9 mouse cellular contexts compared by ENCODE assay signal in genomic region chr4:63402056-63402455, GRCm38 (mm10). TPM values are rescaled to one million over a fixed set of nuclear protein-coding genes. Genes with fewer than 3 reads are reported as not detected.
DNase-seq lines count a peak whose midpoint lies in the region; ATAC-seq and TF ChIP-seq lines count a peak whose summit lies in the region.
"Had no signal": no experiment of that assay in that cellular context is flagged by ENCODE, and none has a peak within 500 bp of the region (broad histone marks: within the 10 kb centered on the region; RNA-seq: fewer than 3 reads in every experiment).

No protein-coding gene starts in this region.

- peak overlapping the region; percentile 82; the same call in 1 of the 2 replicates for H3K27ac ChIP-seq in embryonic facial prominence, embryonic 15.5 days (replicated peaks)
- H3K27ac ChIP-seq in intestine, postnatal 0 days (ENCODE audit: low read depth, low read length) = peak overlapping the region; percentile 80; the same call in 1 of the 2 replicates
- H3K27ac ChIP-seq in neural tube, embryonic 12.5 days = no peak overlapping the region
- no peak overlapping the region for H3K27ac ChIP-seq in cerebellum, adult 2 months (ENCODE audit: insufficient read depth, low read length)

- no peaks in the 10 kb centered on the region for H3K27me3 ChIP-seq in embryonic facial prominence, embryonic 15.5 days
- H3K27me3 ChIP-seq in intestine, postnatal 0 days (replicated peaks; ENCODE audit: control insufficient read depth, insufficient read depth, low read length) = no peaks in the 10 kb centered on the region
- H3K27me3 ChIP-seq in neural tube, embryonic 12.5 days (replicated peaks) = no peaks in the 10 kb centered on the region
- 0 out of 2 replicates have a peak, but pooled peaks cover 1% of the 10 kb centered on the region for H3K27me3 ChIP-seq in cerebellum, adult 2 months (ENCODE audit: control insufficient read depth, insufficient read depth, low read length)

- peak overlapping the region; percentile 76 for H3K4me3 ChIP-seq in lung, adult 2 months (replicated peaks; ENCODE audit: extremely low read depth, low read depth, low read length)
- no peak overlapping the region for H3K4me3 ChIP-seq in embryonic facial prominence, embryonic 15.5 days (replicated peaks)
- H3K4me3 ChIP-seq in intestine, postnatal 0 days (ENCODE audit: low read depth, low read length) = no peak overlapping the region
- no peak overlapping the region for H3K4me3 ChIP-seq in neural tube, embryonic 12.5 days
- H3K4me3 ChIP-seq in cerebellum, adult 2 months (replicated peaks; ENCODE audit: insufficient read depth, low read depth, low read length) = no peak overlapping the region

- WGBS in lung, adult 2 months = 62% methylated on average over 10 of the region's 10 CpGs
- 87% methylated on average over 10 of the region's 10 CpGs for WGBS in embryonic facial prominence, embryonic 15.5 days
- WGBS in intestine, postnatal 0 days = 80% methylated on average over 9 of the region's 10 CpGs
- WGBS in neural tube, embryonic 12.5 days = 97% methylated on average over 10 of the region's 10 CpGs
- 84% methylated on average over 10 of the region's 10 CpGs for WGBS in cerebellum, adult 2 months

- H3K9me3 ChIP-seq in embryonic facial prominence, embryonic 15.5 days (replicated peaks) = no peaks in the 10 kb centered on the region
- no peaks in the 10 kb centered on the region for H3K9me3 ChIP-seq in intestine, postnatal 0 days (ENCODE audit: control insufficient read depth)
- H3K9me3 ChIP-seq in neural tube, embryonic 12.5 days = no peaks in the 10 kb centered on the region

- peaks cover 20% of the 10 kb centered on the region for H3K4me1 ChIP-seq in lung, adult 2 months (ENCODE audit: control insufficient read depth, insufficient read depth, low read length)
- peaks cover 77% of the 10 kb centered on the region for H3K4me1 ChIP-seq in embryonic facial prominence, embryonic 15.5 days
- peaks cover 2% of the 10 kb centered on the region; the same call in 1 of the 2 replicates for H3K4me1 ChIP-seq in intestine, postnatal 0 days (replicated peaks; ENCODE audit: control insufficient read depth, insufficient read depth, low read length)
- peaks cover 36% of the 10 kb centered on the region for H3K4me1 ChIP-seq in neural tube, embryonic 12.5 days
- no peaks in the 10 kb centered on the region for H3K4me1 ChIP-seq in cerebellum, adult 2 months (ENCODE audit: control insufficient read depth, insufficient read depth, low read length)

- TF ChIP-seq CTCF in lung, adult 2 months (IDR thresholded peaks at IDR 0.05; ENCODE audit: insufficient read depth, low read length) = no peak
- no peak for TF ChIP-seq CTCF in intestine, postnatal 0 days (IDR thresholded peaks at IDR 0.05; ENCODE audit: low read depth)
- TF ChIP-seq CTCF in cerebellum, adult 2 months (IDR thresholded peaks at IDR 0.05; ENCODE audit: borderline replicate concordance, insufficient read depth, low read depth, low read length) = no peak

- TF ChIP-seq POLR2A in lung, adult 2 months (IDR thresholded peaks at IDR 0.05; ENCODE audit: borderline replicate concordance, extremely low read depth, low read depth, low read length) = no peak
- TF ChIP-seq POLR2A in cerebellum, adult 2 months (IDR thresholded peaks at IDR 0.05; ENCODE audit: borderline replicate concordance, insufficient read depth, low read length) = no peak

- DNase-seq in lung, adult 2 months = no peak
- DNase-seq in lung, postnatal 14 days = no peak
- no peak for DNase-seq in cerebellum, adult 2 months
- no peak for DNase-seq in adipocyte (ENCODE audit: low spot score)
- no peak for DNase-seq in gastrocnemius, adult 18-20 months (ENCODE audit: low spot score)

- no peaks in the 10 kb centered on the region for H3K36me3 ChIP-seq in embryonic facial prominence, embryonic 15.5 days
- H3K36me3 ChIP-seq in intestine, postnatal 0 days (ENCODE audit: control insufficient read depth, insufficient read depth) = no peaks in the 10 kb centered on the region
- H3K36me3 ChIP-seq in neural tube, embryonic 12.5 days = peaks cover 4% of the 10 kb centered on the region; the same call in 1 of the 2 replicates

- ATAC-seq in embryonic facial prominence, embryonic 15.5 days (ENCODE audit: insufficient number of reproducible peaks, low FRiP score, low TSS enrichment, low read depth) = no peak
- no peak for ATAC-seq in intestine, postnatal 0 days
- no peak for ATAC-seq in neural tube, embryonic 12.5 days (ENCODE audit: low FRiP score, low read depth)
- ATAC-seq: activated CD4-positive, CD25-positive, alpha-beta regulatory T cell, adult 4 months had no signal

- H3K9ac ChIP-seq in embryonic facial prominence, embryonic 15.5 days = no peak overlapping the region
- H3K9ac ChIP-seq in intestine, postnatal 0 days (ENCODE audit: low read depth, low read length) = no peak overlapping the region
- H3K9ac ChIP-seq in neural tube, embryonic 12.5 days = no peak overlapping the region

- H3K4me2 ChIP-seq in embryonic facial prominence, embryonic 15.5 days (replicated peaks) = 0 out of 2 replicates have a peak overlapping the region, but pooled peaks have one; percentile 15
- peak overlapping the region; percentile 57 for H3K4me2 ChIP-seq in intestine, postnatal 0 days (replicated peaks; ENCODE audit: low read depth)
- H3K4me2 ChIP-seq in neural tube, embryonic 12.5 days (replicated peaks) = peak overlapping the region; percentile 44; the same call in 1 of the 2 replicates

RNA-seq across cellular contexts. Expression of gene Akna, which starts 1.1 kb away (rescaled TPM):
- polyA plus RNA-seq in lung, adult 2 months (2012; rRNA removed) = 22.2 and 22.7 TPM in 2 replicates
- polyA plus RNA-seq in embryonic facial prominence, embryonic 15.5 days (2015; fragmentation: Nextera tagmentation; extraction: Ambion mirVana) = 7.5 and 9.6 TPM in 2 replicates
- polyA plus RNA-seq in intestine, postnatal 0 days (2015; fragmentation: Nextera tagmentation; extraction: Ambion mirVana) = 1.4 and 1.6 TPM in 2 replicates
- 7.3 and 7.5 TPM in 2 replicates for polyA plus RNA-seq in neural tube, embryonic 12.5 days (2016; fragmentation: Nextera tagmentation; extraction: Ambion mirVana)
- polyA plus RNA-seq in cerebellum, adult 2 months (2012; rRNA removed) = 1.9 TPM in 2 replicates
- 1 to 10 TPM in 1 of 2 experiments, under 1 TPM in 1; 0.82 to 1.5 TPM for total RNA-seq in gastrocnemius, adult 18-20 months (2021)

RNA-seq across cellular contexts. Expression of gene Orm2, which starts 39.8 kb away (rescaled TPM):
- 0.45 and 0.49 TPM in 2 replicates for polyA plus RNA-seq in lung, adult 2 months (2012; rRNA removed)
- 0.31 and 0.39 TPM in 2 replicates for polyA plus RNA-seq in embryonic facial prominence, embryonic 15.5 days (2015; fragmentation: Nextera tagmentation; extraction: Ambion mirVana)
- not detected in 2 replicates for polyA plus RNA-seq in intestine, postnatal 0 days (2015; fragmentation: Nextera tagmentation; extraction: Ambion mirVana)
- polyA plus RNA-seq in neural tube, embryonic 12.5 days (2016; fragmentation: Nextera tagmentation; extraction: Ambion mirVana) = not detected in 2 replicates
- not detected in 2 replicates for polyA plus RNA-seq in cerebellum, adult 2 months (2012; rRNA removed)
- total RNA-seq in gastrocnemius, adult 18-20 months (2021) = under 1 TPM in 1 of 2 experiments, not detected in 1; 0.47 TPM

RNA-seq across cellular contexts. Expression of gene Orm3, which starts 46.1 kb away (rescaled TPM):
- 0.22 and 0.50 TPM in 2 replicates for polyA plus RNA-seq in lung, adult 2 months (2012; rRNA removed)
- polyA plus RNA-seq in embryonic facial prominence, embryonic 15.5 days (2015; fragmentation: Nextera tagmentation; extraction: Ambion mirVana) = not detected in 2 replicates
- not detected in 2 replicates for polyA plus RNA-seq in intestine, postnatal 0 days (2015; fragmentation: Nextera tagmentation; extraction: Ambion mirVana)
- not detected in 2 replicates for polyA plus RNA-seq in neural tube, embryonic 12.5 days (2016; fragmentation: Nextera tagmentation; extraction: Ambion mirVana)
- polyA plus RNA-seq in cerebellum, adult 2 months (2012; rRNA removed) = 0.14 TPM in 1 of 2 replicates, not detected in the other
- not detected for total RNA-seq in gastrocnemius, adult 18-20 months (2021)

RNA-seq across cellular contexts. Expression of gene Orm1, which starts 57.7 kb away (rescaled TPM):
- 3.9 and 4.7 TPM in 2 replicates for polyA plus RNA-seq in lung, adult 2 months (2012; rRNA removed)
- 17.0 and 22.3 TPM in 2 replicates for polyA plus RNA-seq in embryonic facial prominence, embryonic 15.5 days (2015; fragmentation: Nextera tagmentation; extraction: Ambion mirVana)
- not detected in 2 replicates for polyA plus RNA-seq in intestine, postnatal 0 days (2015; fragmentation: Nextera tagmentation; extraction: Ambion mirVana)
- polyA plus RNA-seq in neural tube, embryonic 12.5 days (2016; fragmentation: Nextera tagmentation; extraction: Ambion mirVana) = not detected in 2 replicates
- not detected in 2 replicates for polyA plus RNA-seq in cerebellum, adult 2 months (2012; rRNA removed)
- 1 to 10 TPM in 1 of 2 experiments, under 1 TPM in 1; 0.62 to 5.0 TPM for total RNA-seq in gastrocnemius, adult 18-20 months (2021)
- polyA plus RNA-seq: activated CD4-positive, CD25-positive, alpha-beta regulatory T cell, adult 4 months had no signal

Comparison
In these comparisons a context has a peak if more than half of its experiments do, and no peak if none do; other contexts are left out.
1. H3K27ac ChIP-seq: peak in embryonic facial prominence, embryonic 15.5 days (single experiment) and intestine, postnatal 0 days (single experiment); none in neural tube, embryonic 12.5 days (single experiment) and cerebellum, adult 2 months (single experiment).
2. Peak in every context shown above with its lines, with median percentiles within 50 percentile points of each other: H3K4me2 ChIP-seq.